Mouse (Mus musculus): ENCODE measurements around the gene Ggt6.

GRCm38 (mm10) chr11:72402969-72403368 lies 32.4 kb upstream of the Ggt6 start:
- no peak for TF ChIP-seq POLR2A (IDR thresholded peaks at IDR 0.05; ENCODE audit: borderline replicate concordance, extremely low read depth, insufficient read depth, insufficient read length, poor library complexity, severe bottlenecking)
- TF ChIP-seq CTCF (IDR thresholded peaks at IDR 0.05; ENCODE audit: borderline replicate concordance, extremely low read depth, insufficient read depth, insufficient read length) = no peak
